Mouse (Mus musculus) spleen, adult 2 months (tissue): ENCODE data around the gene Zfp9.

Experiments used
- CTCF ChIP-seq: fragments of 200-500 bp; IDR thresholded peaks from 2 replicates; pipeline ENCODE4 v1.5.1; 2011; ENCODE audit warnings: mild to moderate bottlenecking, inconsistent platforms; ENCODE audit not compliant: insufficient read depth, insufficient read length, insufficient replicate concordance; ENCODE audit errors: extremely low read depth
- POLR2A ChIP-seq: fragments of 200-500 bp; IDR thresholded peaks from 2 replicates; pipeline ENCODE4 v1.6.1; 2011; ENCODE audit warnings: low read depth, low read length, inconsistent platforms

DNA sequence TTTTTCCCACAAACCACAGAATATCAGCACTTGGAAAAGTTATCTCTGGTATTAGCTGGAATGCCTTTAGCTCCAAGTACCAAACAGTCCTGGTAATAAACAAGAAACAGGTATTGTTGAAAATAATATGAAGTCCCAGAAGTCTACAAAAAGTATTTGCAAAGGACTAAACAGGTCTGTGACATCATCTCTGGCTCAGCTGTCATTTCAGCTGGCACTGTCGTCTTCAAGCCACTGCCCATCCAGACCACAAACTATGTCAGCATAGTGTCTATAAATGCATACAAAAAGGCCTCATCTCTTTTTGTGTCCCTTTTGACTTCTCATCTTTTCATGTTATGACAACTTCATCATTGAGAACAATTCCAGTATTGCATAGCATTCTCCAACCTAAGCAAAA, 52.5 kb downstream of the Zfp9 start:
- TF ChIP-seq POLR2A (no peak), CTCF (no peak)
